ENCODE assay signal across 8 mouse cellular contexts in the genomic region with DNA sequence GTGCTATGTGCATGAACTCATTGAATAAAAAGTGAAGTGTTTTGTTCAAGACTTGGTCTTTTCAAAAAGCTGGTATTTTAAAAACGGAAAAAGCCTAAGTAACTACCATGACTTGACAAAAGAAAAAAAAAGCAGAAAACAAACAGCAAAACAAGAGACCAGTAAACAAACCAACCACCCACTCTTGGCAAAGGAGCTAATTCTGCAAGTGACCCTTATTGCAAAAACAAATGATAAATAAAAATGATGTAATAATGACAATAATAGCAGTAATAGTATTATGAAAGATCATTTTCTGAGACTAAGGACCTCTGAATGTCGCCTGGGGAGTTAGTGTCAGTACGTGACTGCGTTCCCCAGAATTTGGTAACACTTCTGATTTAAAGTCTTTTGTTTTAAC. TPM values are rescaled to one million over a fixed set of nuclear protein-coding genes. Genes with fewer than 3 reads are reported as not detected.
A peak's percentile ranks its signal among the peaks of the same experiment; 100 is the strongest.
DNase-seq lines count a peak whose midpoint lies in the region; ATAC-seq and TF ChIP-seq lines count a peak whose summit lies in the region.

No protein-coding gene starts in this region.

- TF ChIP-seq CTCF in gastrocnemius, adult 2 months (IDR thresholded peaks at IDR 0.05), result no peak
- TF ChIP-seq CTCF in ES-Bruce4 (IDR thresholded peaks at IDR 0.05; ENCODE audit: low read depth, low read length), result no peak
- no peak for TF ChIP-seq CTCF in forebrain, postnatal 0 days (IDR thresholded peaks at IDR 0.05; ENCODE audit: low read depth)

- peak overlapping the region; percentile 75 for H3K4me2 ChIP-seq in forebrain, postnatal 0 days (ENCODE audit: low read depth)
- peak overlapping the region; percentile 84 for H3K4me2 ChIP-seq in liver, embryonic 15.5 days

- H3K27ac ChIP-seq in gastrocnemius, adult 2 months, result peak overlapping the region; percentile 88
- H3K27ac ChIP-seq in ES-Bruce4 (ENCODE audit: insufficient read depth, low read length), result no peak overlapping the region
- peak overlapping the region; percentile 99 for H3K27ac ChIP-seq in forebrain, postnatal 0 days (ENCODE audit: low read depth, low read length)
- peak overlapping the region; percentile 70; the same call in 1 of the 2 replicates for H3K27ac ChIP-seq in liver, embryonic 15.5 days (replicated peaks)

- no peaks in the 10 kb centered on the region for H3K9me3 ChIP-seq in ES-Bruce4 (replicated peaks; ENCODE audit: control insufficient read depth, insufficient read depth, low read length, poor library complexity, severe bottlenecking)
- no peaks in the 10 kb centered on the region for H3K9me3 ChIP-seq in forebrain, postnatal 0 days (ENCODE audit: low read length)
- no peaks in the 10 kb centered on the region for H3K9me3 ChIP-seq in liver, embryonic 15.5 days (replicated peaks)

- under 1% methylated on average over 4 of the region's 4 CpGs for WGBS in forebrain, postnatal 0 days
- WGBS in liver, embryonic 15.5 days (ENCODE audit: insufficient replicate concordance), result 10% methylated on average over 4 of the region's 4 CpGs

- H3K36me3 ChIP-seq in ES-Bruce4 (ENCODE audit: control insufficient read depth, insufficient read depth, low read length, poor library complexity, severe bottlenecking), result peaks cover 19% of the 10 kb centered on the region
- no peaks in the 10 kb centered on the region for H3K36me3 ChIP-seq in forebrain, postnatal 0 days (ENCODE audit: insufficient read depth)
- H3K36me3 ChIP-seq in liver, embryonic 15.5 days (replicated peaks), result no peaks in the 10 kb centered on the region

- no peak for TF ChIP-seq POLR2A in ES-Bruce4 (IDR thresholded peaks at IDR 0.05; ENCODE audit: insufficient read depth, low read length)

- DNase-seq in gastrocnemius, adult 2 months, result no peak
- DNase-seq in gastrocnemius, postnatal 25 days, result no peak
- DNase-seq in forebrain, postnatal 0 days, result no peak
- no peak for DNase-seq in adipocyte (ENCODE audit: low spot score)
- no peak for DNase-seq in thymus, postnatal 4 days
- DNase-seq in c-Kit-positive CD71-positive TER-119-positive erythroid progenitor cells, embryonic 14.5 days (ENCODE audit: low spot score), result no peak

- intact Hi-C loops in gastrocnemius, adult 2 months (cut with DNase I), result loop anchor here (5.0 kb wide), 1 partner anchor 35 kb away; a partner anchor contains a TSS

- ATAC-seq in forebrain, postnatal 0 days, result peak; percentile 6
- ATAC-seq in liver, embryonic 15.5 days (ENCODE audit: insufficient read depth), result no peak

- peak overlapping the region; percentile 55; the same call in 1 of the 2 replicates for H3K9ac ChIP-seq in ES-Bruce4 (ENCODE audit: low read depth, poor library complexity, severe bottlenecking)
- H3K9ac ChIP-seq in forebrain, postnatal 0 days, result peak overlapping the region; percentile 94
- H3K9ac ChIP-seq in liver, embryonic 15.5 days, result peak overlapping the region; percentile 63; the same call in 1 of the 2 replicates

- no peaks in the 10 kb centered on the region for H3K27me3 ChIP-seq in ES-Bruce4 (ENCODE audit: control insufficient read depth, insufficient read depth, low read length, poor library complexity, severe bottlenecking)
- H3K27me3 ChIP-seq in forebrain, postnatal 0 days (ENCODE audit: insufficient read depth, low read length), result no peaks in the 10 kb centered on the region
- H3K27me3 ChIP-seq in liver, embryonic 15.5 days, result no peaks in the 10 kb centered on the region

- no peaks in the 10 kb centered on the region for H3K4me1 ChIP-seq in ES-Bruce4 (ENCODE audit: control insufficient read depth, insufficient read depth, low read length)
- peaks cover 5% of the 10 kb centered on the region; the same call in 1 of the 2 replicates for H3K4me1 ChIP-seq in forebrain, postnatal 0 days (ENCODE audit: insufficient read depth)
- peaks cover 8% of the 10 kb centered on the region for H3K4me1 ChIP-seq in liver, embryonic 15.5 days (replicated peaks)

- no peak for TF ChIP-seq EP300 in ES-Bruce4 (IDR thresholded peaks at IDR 0.05; ENCODE audit: insufficient read depth, low read depth, low read length)

- H3K4me3 ChIP-seq in gastrocnemius, adult 2 months, result peak overlapping the region; percentile 95
- H3K4me3 ChIP-seq in ES-Bruce4 (ENCODE audit: low read depth, low read length), result no peak overlapping the region
- H3K4me3 ChIP-seq in forebrain, postnatal 0 days (ENCODE audit: low read depth, low read length), result peak overlapping the region; percentile 98
- peak overlapping the region; percentile 99 for H3K4me3 ChIP-seq in liver, embryonic 15.5 days (replicated peaks)

RNA-seq across cellular contexts. Expression of a gene that starts 0.5 kb away (rescaled TPM):
- 10 to 100 TPM; 16.0 to 18.2 TPM for total RNA-seq in gastrocnemius, adult 2 months (2021)
- total RNA-seq in gastrocnemius, postnatal 25 days (2021), result 10 to 100 TPM; 12.8 to 15.0 TPM
- polyA plus RNA-seq in ES-Bruce4 (2011; ENCODE audit: insufficient read depth, insufficient read length, low read depth, missing spikeins), result 49.5 and 55.8 TPM in 2 replicates
- total RNA-seq in forebrain, postnatal 0 days (2014; rRNA removed), result 99.8 and 112 TPM in 2 replicates
- 15.5 and 17.0 TPM in 2 replicates for polyA plus RNA-seq in forebrain, postnatal 0 days (2015; fragmentation: Nextera tagmentation; extraction: Ambion mirVana)
- 9.9 and 12.3 TPM in 2 replicates for polyA plus RNA-seq in liver, embryonic 15.5 days (2015; fragmentation: Nextera tagmentation; extraction: Ambion mirVana)

RNA-seq across cellular contexts. Expression of a gene that starts 15.0 kb away (rescaled TPM):
- 100 to 1,000 TPM; 101 to 119 TPM for total RNA-seq in gastrocnemius, adult 2 months (2021)
- 10 to 100 TPM; 90.6 to 97.2 TPM for total RNA-seq in gastrocnemius, postnatal 25 days (2021)
- polyA plus RNA-seq in ES-Bruce4 (2011; ENCODE audit: insufficient read depth, insufficient read length, low read depth, missing spikeins), result 51.9 and 57.6 TPM in 2 replicates
- 67.5 and 75.2 TPM in 2 replicates for total RNA-seq in forebrain, postnatal 0 days (2014; rRNA removed)
- 125 and 144 TPM in 2 replicates for polyA plus RNA-seq in forebrain, postnatal 0 days (2015; fragmentation: Nextera tagmentation; extraction: Ambion mirVana)
- 34.3 and 43.4 TPM in 2 replicates for polyA plus RNA-seq in liver, embryonic 15.5 days (2015; fragmentation: Nextera tagmentation; extraction: Ambion mirVana)

RNA-seq across cellular contexts. Expression of a gene that starts 15.7 kb away (rescaled TPM):
- not detected for total RNA-seq in gastrocnemius, adult 2 months (2021)
- under 1 TPM in 1 of 2 experiments, not detected in 1; 0.13 TPM for total RNA-seq in gastrocnemius, postnatal 25 days (2021)
- polyA plus RNA-seq in ES-Bruce4 (2011; ENCODE audit: insufficient read depth, insufficient read length, low read depth, missing spikeins), result 0.67 and 0.75 TPM in 2 replicates
- total RNA-seq in forebrain, postnatal 0 days (2014; rRNA removed), result 1.00 and 1.2 TPM in 2 replicates
- 0.67 and 0.74 TPM in 2 replicates for polyA plus RNA-seq in forebrain, postnatal 0 days (2015; fragmentation: Nextera tagmentation; extraction: Ambion mirVana)
- polyA plus RNA-seq in liver, embryonic 15.5 days (2015; fragmentation: Nextera tagmentation; extraction: Ambion mirVana), result 0.13 TPM in 2 replicates

RNA-seq across cellular contexts. Expression of a gene that starts 33.7 kb away (rescaled TPM):
- total RNA-seq in gastrocnemius, adult 2 months (2021), result 10 to 100 TPM; 18.9 to 22.9 TPM
- total RNA-seq in gastrocnemius, postnatal 25 days (2021), result 10 to 100 TPM; 18.7 to 19.2 TPM
- polyA plus RNA-seq in ES-Bruce4 (2011; ENCODE audit: insufficient read depth, insufficient read length, low read depth, missing spikeins), result 15.1 and 15.8 TPM in 2 replicates
- 15.2 and 17.4 TPM in 2 replicates for total RNA-seq in forebrain, postnatal 0 days (2014; rRNA removed)
- polyA plus RNA-seq in forebrain, postnatal 0 days (2015; fragmentation: Nextera tagmentation; extraction: Ambion mirVana), result 14.5 and 18.2 TPM in 2 replicates
- polyA plus RNA-seq in liver, embryonic 15.5 days (2015; fragmentation: Nextera tagmentation; extraction: Ambion mirVana), result 11.1 and 12.0 TPM in 2 replicates

RNA-seq across cellular contexts. Expression of a gene that starts 34.4 kb away (rescaled TPM):
- under 1 TPM; 0.22 to 0.71 TPM for total RNA-seq in gastrocnemius, adult 2 months (2021)
- total RNA-seq in gastrocnemius, postnatal 25 days (2021), result under 1 TPM; 0.05 to 0.75 TPM
- polyA plus RNA-seq in ES-Bruce4 (2011; ENCODE audit: insufficient read depth, insufficient read length, low read depth, missing spikeins), result 0.85 TPM in 1 of 2 replicates, not detected in the other
- total RNA-seq in forebrain, postnatal 0 days (2014; rRNA removed), result 169 and 185 TPM in 2 replicates
- polyA plus RNA-seq in forebrain, postnatal 0 days (2015; fragmentation: Nextera tagmentation; extraction: Ambion mirVana), result 20.0 and 26.3 TPM in 2 replicates
- 0.56 and 0.60 TPM in 2 replicates for polyA plus RNA-seq in liver, embryonic 15.5 days (2015; fragmentation: Nextera tagmentation; extraction: Ambion mirVana)
